In genomic region chr9:110131525-110132197, GRCm38 (mm10) we compare ENCODE assay signal across 8 mouse cellular contexts. TPM values are rescaled to one million over a fixed set of nuclear protein-coding genes. Genes with fewer than 3 reads are reported as not detected.
DNase-seq lines count a peak whose midpoint lies in the region; ATAC-seq and TF ChIP-seq lines count a peak whose summit lies in the region.

No protein-coding gene starts in this region.

- H3ac ChIP-seq in C2C12 (ENCODE audit: control insufficient read depth, insufficient read length, low read depth) (peak overlapping the region; percentile 84), myocyte (ENCODE audit: control insufficient read depth, insufficient read length) (peak overlapping the region; percentile 72)

- H3K9me3 ChIP-seq in erythroblast, embryonic 14.5 days (ENCODE audit: control insufficient read depth, low read length), result no peaks in the 10 kb centered on the region
- no peaks in the 10 kb centered on the region for H3K9me3 ChIP-seq in heart, embryonic 11.5 days (replicated peaks; ENCODE audit: control insufficient read depth, low read length)
- H3K9me3 ChIP-seq in kidney, embryonic 16.5 days (ENCODE audit: low read length), result no peaks in the 10 kb centered on the region

- peak; percentile 99 for DNase-seq in brain, embryonic 14.5 days (ENCODE audit: low read depth)
- peak; percentile 85 for DNase-seq in liver, adult 2 months (ENCODE audit: extremely low read depth, low read depth, low spot score)
- peak; percentile 100 for DNase-seq in splenic B cell, adult 2 months (ENCODE audit: low read depth, low spot score)

- no peaks in the 10 kb centered on the region for H3K27me3 ChIP-seq in C2C12 (ENCODE audit: control insufficient read depth, insufficient read depth, insufficient read length)
- H3K27me3 ChIP-seq in erythroblast, embryonic 14.5 days (ENCODE audit: control insufficient read depth), result no peaks in the 10 kb centered on the region
- no peaks in the 10 kb centered on the region for H3K27me3 ChIP-seq in heart, embryonic 11.5 days (ENCODE audit: control insufficient read depth, insufficient read depth, low read length)
- H3K27me3 ChIP-seq in kidney, embryonic 16.5 days (ENCODE audit: insufficient read depth, low read length), result no peaks in the 10 kb centered on the region
- no peaks in the 10 kb centered on the region for H3K27me3 ChIP-seq in liver, adult 2 months (ENCODE audit: control insufficient read depth, insufficient read depth, low read length)
- no peaks in the 10 kb centered on the region for H3K27me3 ChIP-seq in myocyte (ENCODE audit: control insufficient read depth, insufficient read depth, insufficient read length)
- H3K27me3 ChIP-seq in splenic B cell, adult 2 months (ENCODE audit: control insufficient read depth, insufficient read depth, low read length, poor library complexity, severe bottlenecking), result no peaks in the 10 kb centered on the region

- no peak for TF ChIP-seq CTCF in C2C12 (IDR thresholded peaks at IDR 0.05; ENCODE audit: control insufficient read depth, insufficient read depth, insufficient read length)
- no peak for TF ChIP-seq CTCF in brain, embryonic 14.5 days (IDR thresholded peaks at IDR 0.05; ENCODE audit: borderline replicate concordance, extremely low read depth, insufficient read depth, insufficient read length)
- TF ChIP-seq CTCF in liver, adult 2 months (IDR thresholded peaks at IDR 0.05; ENCODE audit: low read depth, low read length), result no peak

- peak overlapping the region; percentile 94 for H3K27ac ChIP-seq in heart, embryonic 11.5 days (ENCODE audit: low read depth, low read length)
- H3K27ac ChIP-seq in kidney, embryonic 16.5 days (ENCODE audit: low read length), result peak overlapping the region; percentile 95
- H3K27ac ChIP-seq in liver, adult 2 months (replicated peaks; ENCODE audit: insufficient read depth, low read depth, low read length), result peak overlapping the region; percentile 82

- peak overlapping the region; percentile 63 for H3K4me3 ChIP-seq in C2C12 (ENCODE audit: insufficient read depth, poor library complexity, severe bottlenecking)
- peak overlapping the region; percentile 88 for H3K4me3 ChIP-seq in erythroblast, embryonic 14.5 days (replicated peaks)
- H3K4me3 ChIP-seq in heart, embryonic 11.5 days (ENCODE audit: low read depth, low read length), result peak overlapping the region; percentile 89
- peak overlapping the region; percentile 88 for H3K4me3 ChIP-seq in kidney, embryonic 16.5 days (ENCODE audit: low read length)
- H3K4me3 ChIP-seq in liver, adult 2 months (ENCODE audit: insufficient read depth, low read depth, low read length), result peak overlapping the region; percentile 72
- H3K4me3 ChIP-seq in myocyte, result peak overlapping the region; percentile 46

- peaks cover 42% of the 10 kb centered on the region for H3K4me1 ChIP-seq in erythroblast, embryonic 14.5 days (ENCODE audit: control insufficient read depth)
- H3K4me1 ChIP-seq in heart, embryonic 11.5 days (ENCODE audit: control insufficient read depth, insufficient read depth, low read length), result peaks cover 11% of the 10 kb centered on the region
- H3K4me1 ChIP-seq in kidney, embryonic 16.5 days (ENCODE audit: insufficient read depth, low read length), result peaks cover 17% of the 10 kb centered on the region
- H3K4me1 ChIP-seq in liver, adult 2 months (ENCODE audit: control insufficient read depth, insufficient read depth, low read length), result peaks cover 6% of the 10 kb centered on the region; the same call in 1 of the 2 replicates

- H3K79me2 ChIP-seq in C2C12 (ENCODE audit: control insufficient read depth, insufficient read depth) (peaks cover 47% of the 10 kb centered on the region), myocyte (ENCODE audit: control insufficient read depth, insufficient read depth) (peaks cover 45% of the 10 kb centered on the region)
- H3K79me2 ChIP-seq in liver, adult 2 months (ENCODE audit: control insufficient read depth, insufficient read depth, low read length), result peaks cover 16% of the 10 kb centered on the region

- ATAC-seq in heart, embryonic 11.5 days (replicated peaks; ENCODE audit: insufficient number of reproducible peaks, low FRiP score, low TSS enrichment), result peak; percentile 96
- peak; percentile 98 for ATAC-seq in kidney, embryonic 16.5 days (ENCODE audit: low FRiP score, low TSS enrichment)

- WGBS in heart, embryonic 11.5 days (ENCODE audit: insufficient replicate concordance), result under 1% methylated on average over 63 of the region's 64 CpGs
- under 1% methylated on average over 43 of the region's 64 CpGs for WGBS in kidney, embryonic 16.5 days
- under 1% methylated on average over 64 of the region's 64 CpGs for WGBS in liver, adult 2 months

- H3K36me3 ChIP-seq in C2C12 (ENCODE audit: control insufficient read depth, insufficient read depth) (peaks cover 28% of the 10 kb centered on the region), myocyte (ENCODE audit: control insufficient read depth, insufficient read depth) (no peaks in the 10 kb centered on the region)
- H3K36me3 ChIP-seq in erythroblast, embryonic 14.5 days (ENCODE audit: control insufficient read depth), result peaks cover 26% of the 10 kb centered on the region
- peaks cover 12% of the 10 kb centered on the region for H3K36me3 ChIP-seq in heart, embryonic 11.5 days (ENCODE audit: control insufficient read depth, insufficient read depth, low read length)
- peaks cover 13% of the 10 kb centered on the region; the same call in 1 of the 2 replicates for H3K36me3 ChIP-seq in kidney, embryonic 16.5 days (ENCODE audit: insufficient read depth, low read length)
- H3K36me3 ChIP-seq in liver, adult 2 months (ENCODE audit: control insufficient read depth, insufficient read depth, low read length), result peaks cover 9% of the 10 kb centered on the region; the same call in 1 of the 2 replicates
- no peaks in the 10 kb centered on the region; the same call in 1 of the 2 replicates for H3K36me3 ChIP-seq in splenic B cell, adult 2 months (ENCODE audit: control insufficient read depth, insufficient read depth, low read length, poor library complexity, severe bottlenecking)

- peak overlapping the region; percentile 96 for H3K9ac ChIP-seq in heart, embryonic 11.5 days (ENCODE audit: low read depth, low read length)
- peak overlapping the region; percentile 95 for H3K9ac ChIP-seq in kidney, embryonic 16.5 days (replicated peaks; ENCODE audit: low read length)
- H3K9ac ChIP-seq in liver, adult 2 months (ENCODE audit: low read depth, low read length), result peak overlapping the region; percentile 92

- peak overlapping the region; percentile 79 for H3K4me2 ChIP-seq in heart, embryonic 11.5 days
- peak overlapping the region; percentile 67 for H3K4me2 ChIP-seq in kidney, embryonic 16.5 days (replicated peaks; ENCODE audit: low read depth, low read length)
- H3K4me2 ChIP-seq in myocyte (ENCODE audit: low read depth), result peak overlapping the region; percentile 76

- H3K79me3 ChIP-seq in C2C12 (ENCODE audit: low read depth), result peaks cover 44% of the 10 kb centered on the region

- TF ChIP-seq POLR2A in brain, embryonic 14.5 days (IDR thresholded peaks at IDR 0.05; ENCODE audit: borderline replicate concordance, extremely low read depth, insufficient read depth, insufficient read length, poor library complexity, severe bottlenecking), result peak; percentile 98
- TF ChIP-seq POLR2A in liver, adult 2 months (IDR thresholded peaks at IDR 0.05; ENCODE audit: extremely low read depth, insufficient read depth, low read length), result peak; percentile 61
- peak; percentile 94 for TF ChIP-seq POLR2A in myocyte (IDR thresholded peaks at IDR 0.05; ENCODE audit: insufficient read length, low read depth)

TF ChIP-seq in C2C12, 6 proteins besides CTCF, POLR2A, EP300 and RAD21:
- TF ChIP-seq MYOD1 (IDR thresholded peaks at IDR 0.05; ENCODE audit: control insufficient read depth, insufficient read length, low read depth), result no peak
- TF ChIP-seq MAX (IDR thresholded peaks at IDR 0.05), result peak; percentile 70

TF ChIP-seq in myocyte, 11 proteins besides CTCF, POLR2A, EP300 and RAD21:
- TF ChIP-seq MYOG (IDR thresholded peaks at IDR 0.05; ENCODE audit: control insufficient read depth in 1 of 3, insufficient read depth in 1 of 3, insufficient read length in 2 of 3, low read depth in 2 of 3) (peak in 1 of 3 experiments; percentile 30), E2F4 (IDR thresholded peaks at IDR 0.05; ENCODE audit: insufficient read depth) (peak; percentile 68), POLR2AphosphoS2 (IDR thresholded peaks at IDR 0.05; ENCODE audit: insufficient read length, low read depth) (peak; percentile 93), TCF12 (IDR thresholded peaks at IDR 0.05; ENCODE audit: insufficient read depth, poor library complexity, severe bottlenecking) (no peak)

RNA-seq across cellular contexts. Expression of gene Dhx30, which starts 14.0 kb away (rescaled TPM):
- polyA plus RNA-seq in C2C12 (2012; fragmentation: generic; extraction: Trizol) (93.2 TPM), myocyte (2012; fragmentation: generic; extraction: Trizol) (79.1 TPM)
- 192 and 231 TPM in 2 replicates for polyA plus RNA-seq in brain, embryonic 14.5 days (2012; rRNA removed)
- polyA plus RNA-seq in erythroblast, embryonic 14.5 days (2012), result 1.1 TPM in 2 replicates
- polyA plus RNA-seq in heart, embryonic 11.5 days (2014; fragmentation: Nextera tagmentation; extraction: Ambion mirVana), result 107 and 108 TPM in 2 replicates
- polyA plus RNA-seq in kidney, embryonic 16.5 days (2015; fragmentation: Nextera tagmentation; extraction: Ambion mirVana), result 144 and 154 TPM in 2 replicates
- 20.6 and 24.8 TPM in 2 replicates for total RNA-seq in liver, adult 2 months (2014; rRNA removed)
- 35.0 and 48.5 TPM in 2 replicates for polyA plus RNA-seq in liver, adult 2 months (2012; rRNA removed)

RNA-seq across cellular contexts. Expression of gene Smarcc1, which starts 14.2 kb away (rescaled TPM):
- polyA plus RNA-seq in C2C12 (2012; fragmentation: generic; extraction: Trizol), result 50.7 TPM
- polyA plus RNA-seq in brain, embryonic 14.5 days (2012; rRNA removed), result 54.2 and 82.7 TPM in 2 replicates
- polyA plus RNA-seq in erythroblast, embryonic 14.5 days (2012), result 3.6 and 3.9 TPM in 2 replicates
- 59.1 and 112 TPM in 2 replicates for polyA plus RNA-seq in heart, embryonic 11.5 days (2014; fragmentation: Nextera tagmentation; extraction: Ambion mirVana)
- 96.3 and 117 TPM in 2 replicates for polyA plus RNA-seq in kidney, embryonic 16.5 days (2015; fragmentation: Nextera tagmentation; extraction: Ambion mirVana)
- total RNA-seq in liver, adult 2 months (2014; rRNA removed), result 9.8 and 11.3 TPM in 2 replicates
- 6.6 and 7.5 TPM in 2 replicates for polyA plus RNA-seq in liver, adult 2 months (2012; rRNA removed)
- 29.5 TPM for polyA plus RNA-seq in myocyte (2012; fragmentation: generic; extraction: Trizol)

Comparison
In these comparisons a context has a peak if more than half of its experiments do, and no peak if none do; other contexts are left out.
1. Peak in every context shown above with its lines: DNase-seq, ATAC-seq, H3K4me3 ChIP-seq and H3K27ac ChIP-seq.
2. RNA of gene Dhx30, which starts 14.0 kb away (polyA plus RNA-seq): 192 to 231 TPM in brain, embryonic 14.5 days, 144 to 154 TPM in kidney, embryonic 16.5 days, 107 to 108 TPM in heart, embryonic 11.5 days, 93.2 TPM in C2C12 (single experiment), 79.1 TPM in myocyte (single experiment) and 35.0 to 48.5 TPM in liver, adult 2 months; 1.1 TPM in erythroblast, embryonic 14.5 days; every median in the first group is over 10 times any median in the second.